Mouse (Mus musculus) spleen, adult 2 months (tissue): ENCODE data around the gene Pigo. TPM values are rescaled to one million over a fixed set of nuclear protein-coding genes. Genes with fewer than 3 reads are reported as not detected.

ENCODE experiments used
- DNase-seq, 2 experiments: peaks; one replicate each; pipeline versions ENCODE4 v3.0.0 to v3.0.0-alpha.2; 2012 to 2021; ENCODE audit warnings: low spot score in 2 of 2, low read depth in 1 of 2
- H3K27ac ChIP-seq: fragments of 200-500 bp; 2 replicates; pipeline ENCODE4 v1.5.1; 2012; ENCODE audit warnings: low read length, inconsistent platforms; ENCODE audit not compliant: insufficient read depth
- H3K27me3 ChIP-seq: fragments of 200-500 bp; 2 replicates; pipeline ENCODE4 v1.6.1; 2012; ENCODE audit warnings: mild to moderate bottlenecking, moderate library complexity, low read length, inconsistent platforms; ENCODE audit not compliant: control insufficient read depth, insufficient read depth
- H3K36me3 ChIP-seq: fragments of 200-500 bp; 2 replicates; pipeline ENCODE4 v1.6.1; 2012; ENCODE audit warnings: mild to moderate bottlenecking, low read length, inconsistent platforms; ENCODE audit not compliant: control insufficient read depth, insufficient read depth
- H3K4me1 ChIP-seq: fragments of 200-500 bp; 2 replicates; pipeline ENCODE4 v1.6.1; 2011; ENCODE audit warnings: inconsistent platforms; ENCODE audit not compliant: control insufficient read depth, insufficient read depth, insufficient read length
- H3K4me3 ChIP-seq: fragments of 200-500 bp; 2 replicates; pipeline ENCODE4 v1.5.1; 2011; ENCODE audit warnings: mild to moderate bottlenecking, inconsistent platforms; ENCODE audit not compliant: insufficient read depth, insufficient read length; ENCODE audit errors: extremely low read depth
- CTCF ChIP-seq: fragments of 200-500 bp; IDR thresholded peaks from 2 replicates; pipeline ENCODE4 v1.5.1; 2011; ENCODE audit warnings: mild to moderate bottlenecking, inconsistent platforms; ENCODE audit not compliant: insufficient read depth, insufficient read length, insufficient replicate concordance; ENCODE audit errors: extremely low read depth
- POLR2A ChIP-seq: fragments of 200-500 bp; IDR thresholded peaks from 2 replicates; pipeline ENCODE4 v1.6.1; 2011; ENCODE audit warnings: low read depth, low read length, inconsistent platforms
- WGBS: fragments of 180-500 bp; shearing (Covaris S2); methylation state at CpG from one replicate; pipeline ENCODE4 v1.1.7; 2018; 5-methylcytosine and 5-hydroxymethylcytosine counted together
- polyA plus RNA-seq: library from polyadenylated mRNA; depleted of rRNA; stranded (reverse); fragments of >200 nt; gene quantifications from 2 replicates; pipeline ENCODE4 v1.2.3, GENCODE M21; 2012

The Pigo gene
- polyA plus RNA-seq, 1 experiment = 25.2 TPM

DNA sequence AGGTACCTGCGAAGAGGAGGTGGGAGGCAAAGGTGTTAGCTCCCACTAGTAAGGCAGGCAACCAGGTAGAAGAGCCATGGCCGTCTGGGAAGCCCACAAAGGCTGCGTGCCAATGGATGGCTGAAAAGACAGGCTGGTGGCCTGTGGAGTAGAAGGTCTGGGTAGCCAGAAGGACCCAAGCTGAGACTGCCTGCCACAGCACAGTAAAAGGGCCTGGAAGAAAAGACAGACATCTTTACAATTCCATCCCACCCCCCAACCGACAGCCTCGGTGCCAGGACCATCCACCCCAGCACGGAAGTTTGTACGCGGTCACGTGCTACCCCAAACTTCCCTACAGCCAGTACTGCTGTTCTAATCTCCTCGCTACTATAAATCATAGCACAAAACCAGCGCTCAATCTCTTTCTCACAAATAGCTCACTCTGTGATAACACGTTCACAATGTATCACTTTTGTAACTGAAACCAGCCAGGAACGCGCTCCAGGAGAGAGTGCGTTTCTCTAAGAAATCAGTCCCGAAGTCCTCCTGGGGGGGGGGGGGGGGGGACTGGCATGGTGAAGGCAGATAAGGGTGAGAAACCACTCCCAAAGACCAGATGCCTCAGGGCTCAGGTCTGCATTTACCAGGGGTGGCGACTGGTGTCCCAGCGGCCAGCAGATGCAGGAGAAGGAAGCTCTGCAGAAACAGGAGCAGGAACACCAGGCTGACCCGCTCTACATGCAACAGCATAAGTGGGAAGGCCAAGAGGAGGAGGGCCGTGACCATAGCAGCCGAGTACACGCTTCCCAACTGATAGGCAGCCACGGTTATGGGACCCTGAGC lies 5.8 kb downstream of the Pigo start:
- Histone ChIP-seq H3K27ac (no peak overlapping the region), H3K4me3 (no peak overlapping the region), H3K27me3 (no peaks in the 10 kb centered on the region), H3K36me3 (peaks cover 42% of the 10 kb centered on the region), H3K4me1 (peaks cover 2% of the 10 kb centered on the region; the same call in 1 of the 2 replicates)
- 83% methylated on average over 23 of the region's 23 CpGs for whole genome bisulfite sequencing
- DNase-seq = no peak
- TF ChIP-seq CTCF = no peak

DNA sequence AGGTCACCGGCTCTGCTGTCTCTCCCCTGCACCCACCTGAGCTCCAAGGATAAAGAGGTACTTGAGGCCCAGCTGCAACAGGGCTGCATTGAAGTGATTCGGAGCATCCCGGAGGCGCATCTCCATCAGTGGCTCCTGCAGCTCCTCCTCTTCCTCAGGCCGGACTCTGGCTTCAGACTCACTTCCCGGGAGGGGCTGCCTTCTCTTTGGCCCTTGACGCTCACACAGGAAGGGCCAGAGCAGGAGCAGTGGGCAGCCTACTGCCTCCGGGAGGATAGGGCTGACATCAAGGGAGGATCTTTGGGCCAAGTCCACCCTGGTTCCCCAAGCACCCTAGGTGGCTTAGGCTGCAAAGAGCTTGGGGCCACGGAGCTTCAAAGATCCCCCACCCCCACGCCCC lies 6.4 kb downstream of the Pigo start:
- 96% methylated on average over 10 of the region's 10 CpGs for WGBS
- Histone ChIP-seq H3K27ac (no peak overlapping the region), H3K4me1 (no peaks in the 10 kb centered on the region), H3K4me3 (no peak overlapping the region), H3K36me3 (peaks cover 42% of the 10 kb centered on the region), H3K27me3 (no peaks in the 10 kb centered on the region)
- TF ChIP-seq POLR2A (no peak), CTCF (no peak)
- DNase-seq = no peak

DNA sequence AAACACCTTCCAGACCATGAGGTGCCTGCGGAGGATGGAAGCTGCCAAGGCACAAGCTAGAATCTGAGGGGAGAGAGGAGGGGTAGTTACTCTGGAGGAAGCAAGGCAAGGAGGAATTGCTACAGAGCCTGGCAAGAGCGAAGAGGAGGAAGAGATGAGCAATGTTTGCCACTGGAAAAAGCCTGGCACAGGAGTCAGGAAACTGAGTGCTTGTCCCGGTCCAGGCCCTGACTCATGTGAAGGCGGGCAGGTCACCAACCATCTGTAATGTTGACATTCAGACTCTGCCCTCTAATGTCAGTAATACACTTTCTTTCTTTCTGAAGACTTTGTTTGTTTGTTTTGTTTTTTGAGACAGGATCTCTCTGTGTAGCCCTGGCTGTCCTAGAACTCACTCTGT lies 7.5 kb downstream of the Pigo start:
- H3K27me3 ChIP-seq = no peaks in the 10 kb centered on the region
- no peak for TF ChIP-seq POLR2A
- no peak for TF ChIP-seq CTCF
- no peaks in the 10 kb centered on the region for H3K4me1 ChIP-seq
- H3K36me3 ChIP-seq = peaks cover 38% of the 10 kb centered on the region
- no peak for DNase-seq
- no peak overlapping the region for H3K27ac ChIP-seq
- no peak overlapping the region for H3K4me3 ChIP-seq
- WGBS = 91% methylated on average over 4 of the region's 4 CpGs

DNA sequence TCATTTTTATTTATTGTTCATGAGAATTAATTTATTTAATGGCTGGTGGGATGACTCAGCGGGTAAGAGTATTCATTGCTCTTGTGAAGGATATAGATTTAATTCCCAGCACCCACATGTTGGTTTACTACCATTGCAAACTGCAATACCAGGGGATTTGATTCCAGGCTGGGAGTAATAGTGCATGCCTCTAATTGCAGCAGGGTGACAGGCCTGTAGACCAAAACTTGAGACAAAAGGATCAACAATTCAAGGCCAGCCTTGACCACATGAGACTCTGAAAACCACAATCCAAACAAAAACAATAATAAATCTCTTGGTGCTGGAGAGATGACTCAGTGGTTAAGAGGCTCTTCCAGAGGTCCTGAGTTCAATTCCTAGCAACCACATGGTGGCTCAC lies 13.5 kb downstream of the Pigo start:
- Histone ChIP-seq H3K27me3 (no peaks in the 10 kb centered on the region), H3K4me3 (no peak overlapping the region), H3K36me3 (no peaks in the 10 kb centered on the region; the same call in 1 of the 2 replicates), H3K27ac (no peak overlapping the region), H3K4me1 (peaks cover 2% of the 10 kb centered on the region; the same call in 1 of the 2 replicates)
- DNase-seq = no peak
- no peak for TF ChIP-seq POLR2A
- no peak for TF ChIP-seq CTCF
- WGBS = 97% methylated on average over 1 of the region's 1 CpGs

DNA sequence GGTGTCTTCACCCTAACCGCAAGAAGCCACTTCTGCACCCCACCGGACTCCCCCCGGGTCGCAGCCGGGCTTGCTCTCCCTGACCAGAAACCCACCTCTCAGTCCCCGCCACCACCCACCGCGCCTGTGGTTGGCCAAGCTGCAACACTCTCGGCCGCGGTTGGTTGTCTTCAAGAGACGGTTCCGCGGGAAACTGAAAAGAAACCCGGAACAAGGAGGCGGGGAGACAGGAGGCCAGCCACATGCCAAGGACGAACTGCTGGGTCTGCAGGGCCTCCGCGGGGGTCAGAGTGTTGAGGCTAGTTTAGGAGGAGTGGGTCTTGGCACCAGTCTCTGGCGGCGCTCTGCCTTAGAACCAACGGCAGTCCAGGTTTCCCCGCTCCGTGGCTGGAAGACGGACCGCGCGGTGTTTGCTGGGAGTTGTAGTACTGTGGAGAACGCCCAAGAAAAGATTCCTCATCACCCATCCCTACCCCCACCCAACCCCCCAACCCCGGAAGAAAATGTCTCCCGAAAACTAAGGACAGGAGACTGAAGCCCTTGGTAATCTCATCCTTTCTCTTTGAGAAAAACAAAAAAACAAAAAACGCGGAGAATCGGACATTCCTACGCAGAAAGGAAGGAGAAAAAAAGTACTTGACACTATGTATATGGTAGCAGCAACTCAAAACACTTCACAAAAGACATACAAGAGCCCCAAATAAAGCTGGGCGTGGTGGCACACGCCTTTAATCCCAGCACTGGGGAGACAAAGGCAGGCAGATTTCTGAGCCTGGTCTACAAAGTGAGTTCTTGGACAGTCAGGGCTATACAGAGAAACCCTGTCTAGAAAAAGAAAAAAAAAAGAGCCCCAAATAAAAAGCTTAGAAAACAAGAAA lies 15.2 kb downstream of the Pigo start, which contains the start of gene Fancg:
TSS of gene Fancg (minus strand) at position 346 of the 878 bp plus-strand sequence.
- 1% methylated on average over 37 of the region's 37 CpGs for WGBS
- DNase-seq = peak in 1 of 2 experiments; percentile 80
- peak within 1 kb of the TSS; percentile 99 for H3K4me3 ChIP-seq
- TF ChIP-seq POLR2A (no peak), CTCF (no peak)
- peaks cover 2% of the 10 kb centered on the region; the same call in 1 of the 2 replicates for H3K4me1 ChIP-seq
- no peaks in the 10 kb centered on the region for H3K27me3 ChIP-seq
- no peaks in the 10 kb centered on the region for H3K36me3 ChIP-seq
- H3K27ac ChIP-seq = peak within 1 kb of the TSS; percentile 39; the same call in 1 of the 2 replicates

- Histone ChIP-seq H3K36me3 (no peaks in the 10 kb centered on the region), H3K27ac (no peak overlapping the region), H3K4me1 (peaks cover 2% of the 10 kb centered on the region; the same call in 1 of the 2 replicates), H3K27me3 (no peaks in the 10 kb centered on the region), H3K4me3 (no peak overlapping the region)
- peak in 1 of 2 experiments; percentile 61 for DNase-seq
- TF ChIP-seq POLR2A = no peak
- TF ChIP-seq CTCF = 0 out of 2 replicates have a peak, but pooled peaks have one; percentile 0
- WGBS = 61% methylated on average over 2 of the region's 2 CpGs
Observed at GRCm38 (mm10) chr4:43005765-43006164, 19.9 kb downstream of the Pigo start.
